Mouse (Mus musculus): ENCODE measurements around the gene B3gntl1.
"Not testable (repeated sequence)": the region's sequence is repeated elsewhere in the genome, so short reads cannot be mapped to it uniquely, and the experiment has no call there.

The B3gntl1 gene

DNA sequence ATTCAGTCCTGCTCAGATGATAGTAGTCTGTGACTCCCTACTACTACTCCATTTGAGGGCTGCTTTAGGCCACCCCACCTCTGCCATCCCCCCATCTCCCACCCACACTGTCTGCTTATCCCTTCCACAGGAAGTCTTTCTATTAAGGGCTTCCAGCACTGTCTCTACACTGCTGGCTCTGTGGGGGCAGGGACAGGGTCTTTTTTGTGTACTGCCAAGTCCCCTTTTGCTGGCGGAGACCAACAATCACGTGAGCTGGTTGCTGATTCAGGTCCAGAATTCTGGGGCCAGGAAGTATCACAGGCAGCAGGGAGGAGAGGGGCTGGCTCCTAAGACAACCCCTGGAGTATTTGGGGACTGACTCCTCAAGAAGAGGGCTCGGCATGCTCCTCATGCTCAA is 10.3 kb upstream of the B3gntl1 start:
- no peak for DNase-seq (ENCODE audit: low spot score)

GRCm38 (mm10) chr11:121680750-121681149 is 7.8 kb upstream of the B3gntl1 start:
- DNase-seq (ENCODE audit: low spot score): no peak

DNA sequence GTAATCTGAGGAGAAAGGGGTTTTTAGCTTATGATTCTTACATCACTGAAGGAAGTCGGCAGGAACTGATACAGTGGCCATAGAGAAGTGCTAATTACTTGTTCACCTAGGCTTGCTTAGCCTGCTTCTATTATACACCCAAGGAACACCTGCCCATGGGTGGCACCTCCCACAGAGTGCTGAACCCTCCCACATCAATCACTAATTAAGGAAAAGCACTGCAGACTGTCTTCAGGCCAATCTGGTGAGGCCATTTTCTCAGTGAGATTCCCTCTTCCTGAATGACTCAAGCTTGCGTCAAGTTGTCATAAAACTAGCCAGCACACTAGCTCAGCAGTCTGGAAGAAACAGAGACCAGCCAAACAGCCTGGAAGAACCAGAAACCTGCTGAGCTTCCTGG is 6.6 kb upstream of the B3gntl1 start:
- DNase-seq (ENCODE audit: low spot score): no peak

- no peak for DNase-seq (ENCODE audit: low spot score)
Observed at GRCm38 (mm10) chr11:121676836-121677235, 3.9 kb upstream of the B3gntl1 start.

DNA sequence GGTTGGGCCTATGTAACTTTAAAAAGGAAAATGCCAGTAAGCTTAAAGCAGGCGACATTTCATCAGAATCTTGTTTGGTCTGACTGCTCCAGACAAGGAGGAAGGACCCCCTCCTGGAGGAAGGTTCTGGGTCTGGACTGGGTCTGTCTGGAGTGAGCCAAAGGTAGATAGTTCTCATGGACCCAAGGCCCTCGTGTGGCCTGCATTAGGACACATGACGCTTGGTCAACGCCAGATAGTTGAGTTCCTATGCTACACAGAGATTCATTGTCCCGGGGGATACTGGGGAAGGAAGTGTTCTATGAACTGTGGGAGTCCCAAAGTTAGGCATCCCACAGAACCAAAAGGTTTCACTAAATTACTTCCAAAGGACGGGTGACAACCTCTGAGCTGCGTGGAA is 676 bp upstream of the B3gntl1 start:
- peak; percentile 19 for DNase-seq (ENCODE audit: low spot score)

DNA sequence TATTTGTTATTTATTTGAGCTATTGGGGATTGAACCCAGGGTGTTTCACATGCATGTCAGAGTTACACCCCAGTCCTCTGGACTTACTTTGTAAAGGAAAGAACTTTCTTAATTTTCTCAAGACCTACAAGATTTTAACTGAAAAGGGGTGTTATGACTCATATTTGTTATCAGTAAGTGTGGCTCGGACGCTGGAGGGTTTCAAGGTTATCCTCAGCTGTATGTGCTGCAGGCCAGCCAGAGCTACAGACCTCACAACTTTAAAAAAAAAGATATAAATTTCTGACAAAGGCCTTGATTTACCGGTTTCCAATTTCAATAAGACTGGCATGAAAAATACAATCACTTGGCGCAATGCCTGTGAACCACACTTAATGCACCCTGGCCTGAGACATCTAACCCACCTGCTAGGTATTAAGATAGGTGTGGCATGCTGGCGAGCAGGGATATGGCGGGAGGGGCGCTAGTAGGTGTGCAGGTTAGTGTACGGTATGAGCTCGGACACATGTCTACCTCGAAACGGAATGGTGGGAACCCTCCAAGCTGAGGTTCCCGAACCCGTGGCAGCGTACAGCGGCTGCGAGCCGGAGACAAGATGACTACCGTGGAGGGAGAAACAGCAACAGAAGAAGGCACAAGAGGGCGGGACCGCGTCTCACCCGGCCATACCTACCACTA is 502 bp downstream of the B3gntl1 start:
- no peak for DNase-seq (ENCODE audit: low spot score)

- no peak for DNase-seq (ENCODE audit: low spot score)
Observed at GRCm38 (mm10) chr11:121670926-121671325, 2.0 kb downstream of the B3gntl1 start.

DNA sequence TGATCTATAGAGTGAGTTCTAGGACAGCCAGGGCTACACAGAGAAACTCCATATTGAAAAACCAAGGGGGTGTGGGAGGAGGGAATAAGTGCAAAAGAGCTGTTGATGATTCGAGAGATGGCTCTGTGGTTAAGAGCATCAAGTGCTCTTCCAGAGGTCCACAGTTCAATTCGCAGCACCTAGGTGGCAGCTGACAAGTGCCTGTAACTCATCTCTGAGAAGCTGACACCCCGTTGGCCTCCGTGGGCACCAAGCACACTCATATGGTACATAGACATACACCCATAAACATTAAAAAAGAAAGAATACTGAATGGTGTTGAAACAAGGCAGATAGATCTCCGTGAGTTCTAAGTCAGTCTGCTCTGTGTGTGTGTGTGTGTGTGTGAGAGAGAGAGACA is 4.2 kb downstream of the B3gntl1 start:
- no peak for DNase-seq (ENCODE audit: low spot score)

- no peak for DNase-seq (ENCODE audit: low spot score)
Observed at GRCm38 (mm10) chr11:121667541-121667940, 5.4 kb downstream of the B3gntl1 start.

- DNase-seq (ENCODE audit: low spot score): no peak
Observed at GRCm38 (mm10) chr11:121661116-121661515, 11.8 kb downstream of the B3gntl1 start.

GRCm38 (mm10) chr11:121660604-121661003 is 12.3 kb downstream of the B3gntl1 start:
- not testable (repeated sequence) for DNase-seq (ENCODE audit: low spot score)

DNA sequence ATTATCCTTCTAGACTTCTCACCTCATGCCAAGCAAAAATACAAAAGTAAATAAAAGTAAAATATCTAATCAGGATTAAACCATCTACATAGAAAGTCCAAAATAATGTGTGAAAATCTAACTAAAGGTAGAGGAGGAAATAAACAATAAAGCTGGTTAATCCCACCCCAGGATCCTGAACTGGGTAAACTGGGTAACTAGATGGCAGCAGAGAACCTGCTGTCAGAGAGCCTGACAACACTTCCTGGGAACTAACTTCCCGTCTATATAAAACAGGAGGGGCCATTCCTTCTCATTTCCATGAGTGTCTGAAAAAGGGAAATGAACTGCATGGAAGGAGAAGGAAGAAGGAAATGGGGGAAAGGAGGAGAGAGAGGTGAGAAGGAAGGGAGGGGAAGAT is 14.8 kb downstream of the B3gntl1 start:
- DNase-seq (ENCODE audit: low spot score): no peak

DNA sequence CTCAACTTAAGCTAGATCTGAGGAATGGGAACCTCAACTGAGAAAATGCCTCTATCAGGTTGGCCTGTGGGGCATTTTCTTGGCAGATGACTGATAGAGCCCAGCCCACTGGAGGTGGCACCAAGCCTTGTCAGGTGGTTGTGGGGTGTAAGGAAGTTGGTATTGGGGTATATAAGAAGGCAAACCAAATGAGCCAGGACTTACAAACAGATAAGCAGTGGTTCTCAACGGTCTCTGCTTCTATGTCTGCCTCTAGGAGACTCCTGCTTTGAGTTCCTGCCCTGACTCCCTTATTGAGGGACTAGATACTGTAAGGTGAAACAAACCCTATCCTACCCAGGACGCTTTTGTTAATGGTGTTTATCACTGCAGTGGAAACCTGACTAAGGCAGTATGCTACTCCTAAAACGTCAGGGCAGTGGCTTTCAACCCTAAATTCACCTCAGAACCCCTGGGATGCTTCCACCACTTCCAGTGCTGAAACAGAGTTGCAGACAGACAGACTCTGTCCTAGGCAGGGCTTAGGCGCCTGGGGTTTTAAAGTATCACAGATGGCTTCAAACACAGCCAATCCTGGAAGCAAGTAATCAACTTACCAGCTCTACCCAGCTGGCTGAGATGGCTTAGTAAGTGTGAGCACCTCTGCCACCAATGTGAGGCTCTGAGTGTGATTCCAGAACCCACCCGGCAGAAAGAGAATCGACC is 17.0 kb downstream of the B3gntl1 start:
- DNase-seq (ENCODE audit: low spot score): no peak

GRCm38 (mm10) chr11:121655166-121655806 is 17.7 kb downstream of the B3gntl1 start:
- no peak for DNase-seq (ENCODE audit: low spot score)

GRCm38 (mm10) chr11:121654406-121654945 is 18.5 kb downstream of the B3gntl1 start:
- DNase-seq (ENCODE audit: low spot score): no peak

- no peak for DNase-seq (ENCODE audit: low spot score)
Observed at GRCm38 (mm10) chr11:121653631-121654030, 19.3 kb downstream of the B3gntl1 start.

DNA sequence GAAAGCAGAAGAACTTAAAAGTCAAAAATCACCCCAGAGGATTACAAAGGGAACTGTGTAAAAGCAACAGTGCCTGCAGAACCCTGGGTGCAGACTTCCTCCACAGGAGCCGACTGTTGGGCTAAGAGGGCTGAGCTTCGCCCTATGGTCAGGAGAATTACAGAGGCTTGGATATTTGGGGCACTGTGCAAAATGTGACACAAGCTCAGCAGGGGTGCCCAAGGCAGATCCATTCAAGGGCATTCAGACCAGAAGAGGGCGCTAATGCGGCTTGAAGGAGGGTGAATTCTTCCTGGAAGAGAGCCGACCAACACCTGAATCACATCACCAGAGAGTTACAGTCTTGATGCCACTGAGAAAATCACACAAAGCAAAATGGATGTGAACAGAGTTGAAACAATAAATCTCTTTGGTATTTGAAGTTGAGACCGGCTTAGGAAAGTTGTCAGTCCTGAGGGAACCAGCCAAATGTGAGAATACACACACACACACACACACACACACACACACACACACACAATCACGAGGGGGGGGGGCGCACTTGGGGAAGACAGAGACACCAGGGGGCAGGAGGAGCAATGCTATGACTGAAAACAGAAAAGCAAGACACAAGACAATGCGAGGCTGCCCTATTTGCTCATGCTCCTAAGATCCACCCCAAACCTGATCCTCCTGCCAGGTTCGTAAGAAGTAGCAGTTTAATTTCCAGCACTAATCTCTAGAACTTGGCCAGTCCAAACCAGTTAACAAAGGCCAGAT is 20.2 kb downstream of the B3gntl1 start:
- DNase-seq (ENCODE audit: low spot score): peak; percentile 66

DNA sequence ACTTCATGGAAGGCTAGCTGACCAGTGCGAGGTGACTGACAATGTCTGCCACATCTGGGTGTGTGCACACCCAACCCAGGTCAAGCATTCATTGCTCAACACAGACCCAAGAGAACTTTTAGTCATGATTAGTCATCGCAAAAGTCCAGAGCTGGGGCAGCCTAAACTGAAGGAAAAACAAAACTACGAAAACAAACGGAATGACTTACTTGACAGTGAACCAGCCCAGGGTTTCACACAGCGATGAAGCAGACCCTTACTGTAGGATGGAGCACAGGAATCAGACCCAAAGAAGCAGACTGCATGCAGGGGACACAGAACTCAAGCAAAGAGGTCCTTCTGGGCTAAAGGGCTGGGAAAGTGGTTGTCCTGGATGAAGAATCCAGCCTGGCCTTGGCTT is 21.0 kb downstream of the B3gntl1 start:
- DNase-seq (ENCODE audit: low spot score): no peak

DNA sequence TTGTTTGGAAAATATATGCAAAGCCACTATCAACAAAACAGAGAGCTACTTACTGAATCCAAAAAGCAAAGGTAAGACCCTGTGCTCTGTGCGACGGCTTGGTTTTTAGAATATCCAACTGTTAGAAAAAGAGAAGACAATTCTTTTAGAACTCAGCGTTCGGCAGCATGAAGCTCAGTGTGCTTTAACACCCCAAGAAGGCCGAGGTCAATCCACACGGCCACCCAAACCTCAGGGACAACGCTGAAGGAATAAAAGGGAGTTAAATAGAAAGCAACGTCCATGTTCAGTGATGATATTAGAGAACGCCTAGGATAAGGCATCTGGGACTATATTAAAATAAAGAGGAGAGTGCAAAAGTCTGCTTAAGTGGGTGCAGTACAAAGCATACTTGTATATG is 21.4 kb downstream of the B3gntl1 start:
- DNase-seq (ENCODE audit: low spot score): no peak

DNA sequence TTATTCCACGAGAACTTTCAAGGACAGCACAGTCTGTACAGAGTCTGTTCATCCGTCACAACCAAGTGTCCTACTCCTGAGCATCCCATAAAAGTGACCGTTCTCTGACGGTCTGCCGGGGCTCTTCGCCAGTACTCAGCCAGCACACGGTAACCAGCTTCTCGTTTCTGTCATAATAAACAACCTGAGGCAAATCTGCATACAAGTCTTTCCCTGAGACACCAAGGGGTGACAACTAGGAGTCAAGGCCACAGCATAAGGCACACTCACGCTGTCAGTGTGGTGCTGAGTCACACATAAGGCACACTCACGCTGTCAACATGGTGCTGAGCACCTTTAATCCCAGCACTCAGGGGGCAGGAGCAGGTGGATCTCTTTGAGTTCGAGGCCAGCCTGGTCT is 22.3 kb downstream of the B3gntl1 start:
- no peak for DNase-seq (ENCODE audit: low spot score)

- peak; percentile 31 for DNase-seq (ENCODE audit: low spot score)
Observed at GRCm38 (mm10) chr11:121649900-121650299, 23.1 kb downstream of the B3gntl1 start.

DNA sequence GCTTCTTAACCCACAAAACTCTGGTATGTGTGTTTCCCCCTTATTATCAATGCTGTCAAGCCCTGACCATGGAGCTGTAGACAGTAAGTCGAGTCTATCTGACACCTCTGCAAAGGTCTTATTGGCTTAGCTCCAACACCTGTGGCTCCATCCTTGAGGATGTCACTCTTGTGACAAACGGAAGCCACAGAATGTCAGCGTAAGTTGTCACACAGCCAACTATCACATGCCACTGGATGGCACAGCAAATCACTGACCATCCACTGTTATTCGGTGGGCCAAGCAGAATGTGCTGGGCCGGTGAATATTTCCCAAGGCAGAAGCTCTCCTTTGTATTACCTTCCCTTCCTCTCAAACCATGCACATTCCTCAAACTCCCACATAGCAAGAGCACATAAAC is 24.8 kb downstream of the B3gntl1 start:
- no peak for DNase-seq (ENCODE audit: low spot score)
